Mouse (Mus musculus) adrenal gland, adult 8-10 months (tissue): ENCODE data around the gene Tas2r134. TPM values are rescaled to one million over a fixed set of nuclear protein-coding genes. Genes with fewer than 3 reads are reported as not detected.

Experiments used
- DNase-seq: peaks from one replicate; pipeline ENCODE4 v3.0.0; 2022
- total RNA-seq, 4 experiments: library from RNA; stranded (reverse); gene quantifications; 2 replicates each; pipeline ENCODE4 v1.2.4; 2022

Tas2r134 gene
- total RNA-seq, 4 experiments from 2014 or later, result not detected

GRCm38 (mm10) chr2:51657684-51658083, 30.4 kb downstream of the Tas2r134 start:
- no peak for DNase-seq

DNA sequence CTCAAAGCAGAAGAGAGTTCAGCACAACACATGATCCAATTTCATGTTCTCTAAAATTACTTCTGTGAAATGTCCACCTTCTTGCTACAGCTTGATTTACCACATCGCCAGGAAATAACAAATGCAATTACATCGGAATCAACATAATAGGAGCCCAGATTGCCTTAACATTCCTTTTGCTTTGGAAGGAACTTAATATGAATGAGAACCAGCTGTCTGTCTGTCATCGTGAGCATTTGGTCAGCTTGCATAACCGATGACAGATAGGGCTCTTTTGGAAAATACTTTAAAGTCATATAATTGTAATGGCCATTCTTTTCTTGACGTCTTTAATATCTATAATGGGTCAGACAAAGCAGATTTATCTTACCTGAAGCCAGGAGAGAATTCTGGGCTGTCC, 31.0 kb downstream of the Tas2r134 start:
- DNase-seq, result no peak

DNA sequence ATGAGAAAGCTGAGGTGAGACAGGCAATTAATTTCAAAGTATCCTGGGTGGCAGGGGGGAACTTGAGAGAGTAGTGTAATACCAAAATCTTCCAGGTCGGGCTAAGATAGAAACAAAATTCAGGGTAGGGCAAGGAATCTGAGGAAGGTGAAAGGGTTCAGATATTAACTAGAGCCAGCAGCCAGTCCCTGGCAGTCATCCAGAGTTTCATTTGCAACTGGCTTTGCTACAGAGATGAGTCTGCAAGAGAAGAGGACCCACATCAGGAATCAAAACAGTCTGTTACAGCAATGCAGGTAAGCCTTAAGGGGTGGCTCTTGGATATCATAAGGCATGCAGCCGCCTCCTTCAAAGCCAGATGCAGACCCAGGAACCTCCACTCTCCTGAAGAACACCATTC, 47.0 kb downstream of the Tas2r134 start:
- no peak for DNase-seq
